Mouse (Mus musculus) liver, postnatal 0 days (tissue): ENCODE data around the gene Rpl35a.

Source experiments
- CTCF ChIP-seq: sonication (generic); IDR thresholded peaks from 2 replicates; pipeline ENCODE4 v1.5.1; 2016; ENCODE audit warnings: antibody characterized with exemption, low read depth
- EP300 ChIP-seq: IDR thresholded peaks from 2 replicates; pipeline ENCODE4 v1.6.1; 2016; ENCODE audit warnings: antibody characterized with exemption, low read depth, mild to moderate bottlenecking

GRCm38 (mm10) chr16:33053141-33053540, 3.1 kb upstream of the Rpl35a start:
- TF ChIP-seq CTCF: no peak
- TF ChIP-seq EP300: no peak
